Mouse (Mus musculus): ENCODE measurements around the gene Traf2.

The Traf2 gene

GRCm38 (mm10) chr2:25545996-25546810 is 537 bp downstream of the Traf2 start:
- no peak for DNase-seq (ENCODE audit: low spot score in 2 of 2)

DNA sequence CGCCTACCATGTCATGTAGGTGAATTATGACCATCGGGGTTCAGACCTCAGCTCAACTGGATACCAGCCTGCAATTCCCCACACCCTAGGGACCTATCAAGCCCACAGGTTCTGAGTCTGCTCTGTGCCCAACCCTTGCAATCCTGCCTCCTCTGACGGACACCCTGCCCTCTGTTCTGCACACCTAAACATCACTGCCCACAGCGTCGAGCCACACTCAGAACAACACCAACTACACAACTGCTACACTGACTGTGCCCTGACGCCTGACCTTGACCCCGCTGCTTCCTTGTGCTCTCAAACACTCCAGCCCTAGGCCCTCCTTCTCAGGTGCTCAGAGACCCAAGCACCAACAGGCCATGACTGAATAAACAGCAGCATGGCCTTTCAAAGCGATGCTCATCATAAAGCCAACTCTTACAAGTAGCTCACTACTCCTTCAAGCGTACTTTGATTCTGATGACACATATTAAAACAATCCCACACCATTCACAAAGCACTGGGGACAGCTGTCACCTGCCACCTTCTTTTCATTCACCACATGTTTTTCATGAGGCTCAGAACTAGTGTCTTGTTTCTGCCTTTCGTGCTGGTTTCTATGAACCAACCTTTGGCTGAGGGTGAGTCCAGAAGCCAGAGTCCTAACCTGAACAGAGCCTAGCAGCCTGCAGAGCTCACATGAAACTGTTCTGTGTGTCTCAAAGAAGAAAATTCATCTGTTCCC is 4.9 kb downstream of the Traf2 start:
- DNase-seq (ENCODE audit: low spot score in 2 of 2): no peak

DNA sequence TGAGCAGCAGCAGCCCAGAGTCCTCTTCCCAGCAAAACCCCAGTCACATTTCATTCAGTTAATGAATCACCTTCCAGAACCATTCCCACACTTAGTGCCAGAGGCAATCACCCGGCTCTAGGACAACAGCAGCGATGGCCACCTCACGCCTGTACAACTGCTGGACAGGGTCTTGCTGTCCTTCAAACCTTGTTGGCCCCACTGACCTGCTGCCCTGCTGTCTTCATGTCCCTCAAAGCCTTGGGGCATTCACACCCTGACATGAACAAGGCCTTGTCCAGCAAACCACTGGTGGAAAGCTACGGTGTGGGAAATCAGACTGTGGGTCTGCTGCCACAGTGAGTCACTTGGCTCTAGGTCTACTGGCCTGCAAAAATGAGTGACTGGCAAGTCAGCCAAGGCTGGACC is 6.2 kb downstream of the Traf2 start:
- no peak for DNase-seq (ENCODE audit: low spot score in 2 of 2)

GRCm38 (mm10) chr2:25536531-25536930 is 10.2 kb downstream of the Traf2 start:
- DNase-seq (ENCODE audit: low spot score in 2 of 2): no peak

GRCm38 (mm10) chr2:25534866-25535182 is 11.9 kb downstream of the Traf2 start:
- DNase-seq (ENCODE audit: low spot score in 2 of 2): no peak

DNA sequence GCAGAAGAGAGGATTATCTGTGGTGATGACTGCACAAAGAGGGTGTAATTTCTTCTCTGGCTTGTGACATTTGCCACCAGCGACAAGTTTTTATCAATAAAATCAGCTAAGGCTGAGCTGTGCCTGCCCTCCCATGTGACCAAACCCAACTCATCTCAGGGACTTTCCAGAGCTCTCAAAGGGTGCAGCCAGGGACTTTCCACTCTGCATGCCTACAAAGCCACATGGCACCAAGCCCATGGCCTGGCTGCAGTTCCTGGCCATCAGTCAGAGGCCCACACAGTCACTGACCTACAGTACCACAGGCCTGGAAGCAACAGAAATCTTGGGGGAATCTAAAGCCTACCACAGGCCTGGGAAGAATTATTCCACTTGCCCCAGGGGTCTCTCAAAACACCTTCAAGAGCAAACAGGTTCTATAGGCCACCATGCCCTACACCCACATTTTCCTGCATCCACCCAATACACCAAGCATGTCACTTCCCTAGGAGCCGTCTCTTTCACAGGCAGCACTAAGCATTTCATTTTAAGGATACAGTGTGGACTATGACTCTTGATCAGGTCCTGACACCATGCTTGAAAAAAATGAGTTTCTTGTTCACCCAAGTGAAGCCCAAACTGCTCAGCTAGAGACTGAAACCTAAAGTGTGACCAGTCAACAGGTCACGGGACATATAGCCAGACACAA is 12.4 kb downstream of the Traf2 start:
- no peak for DNase-seq (ENCODE audit: low spot score in 2 of 2)

- no peak for DNase-seq (ENCODE audit: low spot score in 2 of 2)
These were observed 13.0 kb downstream of the Traf2 start for GRCm38 (mm10) chr2:25533707-25534106.

DNA sequence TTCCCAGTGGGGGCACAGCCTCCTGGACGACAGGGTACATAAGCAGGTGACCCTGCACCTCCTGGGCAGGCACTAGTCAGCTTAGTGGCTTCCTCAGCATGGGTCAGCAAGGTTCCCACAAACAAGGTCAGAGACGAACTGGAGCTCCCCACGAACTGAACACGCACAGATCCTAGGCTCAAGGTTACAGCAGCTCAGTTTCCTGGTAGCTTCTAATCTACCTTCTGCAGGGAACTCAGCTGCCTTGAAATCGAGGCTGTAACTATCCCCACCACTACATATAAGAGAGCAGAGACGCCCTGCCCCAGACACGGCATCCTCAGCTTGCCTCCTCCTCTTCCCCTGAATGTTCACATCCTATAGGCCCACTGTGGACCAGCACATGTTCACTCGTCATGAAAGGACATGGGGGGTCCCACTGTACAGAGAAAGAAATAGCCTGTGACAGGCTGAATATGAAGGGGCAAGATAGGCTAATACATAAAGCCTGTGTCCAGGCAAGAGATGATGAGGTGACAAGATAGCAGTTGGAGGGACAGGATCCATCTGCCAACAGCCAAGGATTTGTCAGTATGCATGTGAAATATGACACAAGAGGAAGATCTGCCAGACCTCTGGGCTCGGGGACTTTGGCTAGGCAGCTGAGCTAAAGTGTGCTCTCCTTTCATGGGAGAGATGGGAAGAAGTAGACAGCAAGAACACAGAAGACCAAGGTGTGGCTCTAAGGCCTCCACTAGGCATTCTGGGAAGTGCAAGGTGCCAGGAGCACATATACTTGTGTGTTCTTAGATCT is 20.0 kb downstream of the Traf2 start:
- no peak for DNase-seq (ENCODE audit: low spot score in 2 of 2)

GRCm38 (mm10) chr2:25509912-25510311 is 36.8 kb downstream of the Traf2 start:
- DNase-seq (ENCODE audit: low spot score in 2 of 2): no peak

DNA sequence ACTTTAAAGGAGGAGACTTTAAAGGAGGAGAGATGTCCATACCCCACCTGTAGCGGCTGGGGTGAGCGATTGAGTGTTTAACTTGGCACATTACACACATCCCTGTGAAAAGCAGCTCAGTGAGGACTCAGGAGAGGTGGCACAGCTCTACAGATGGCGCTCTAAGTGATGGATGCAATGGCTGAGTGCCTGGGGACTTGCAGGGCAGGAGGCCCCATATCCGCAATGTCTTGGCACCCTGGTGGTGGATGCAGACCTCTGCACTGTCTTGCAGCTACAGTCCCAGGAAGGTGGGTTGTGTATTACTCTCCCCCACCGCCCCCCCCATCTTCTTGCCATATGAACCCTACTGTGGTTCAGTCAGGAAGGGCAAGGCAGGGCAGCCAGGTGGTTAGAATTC is 39.8 kb downstream of the Traf2 start:
- no peak for DNase-seq (ENCODE audit: low spot score in 2 of 2)

DNA sequence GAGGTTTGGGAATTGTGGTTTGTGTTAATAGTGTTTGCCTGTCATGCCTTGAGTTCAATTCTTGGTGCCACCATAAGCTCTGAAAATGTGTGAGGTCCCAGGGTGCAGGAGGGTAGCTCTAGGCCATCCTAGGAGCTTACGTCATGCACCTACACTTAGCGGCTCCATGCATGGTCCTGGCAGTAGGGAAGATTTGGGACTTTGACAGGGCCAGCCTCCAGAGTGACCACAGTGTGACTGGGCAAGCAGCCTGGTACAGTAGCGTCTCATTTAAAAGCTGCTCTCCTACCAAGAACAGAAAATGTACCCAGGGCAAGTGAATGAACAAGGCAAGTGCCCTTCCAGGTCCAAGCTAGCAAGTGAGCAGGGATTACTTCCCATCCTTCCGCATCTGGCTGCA is 40.9 kb downstream of the Traf2 start:
- no peak for DNase-seq (ENCODE audit: low spot score in 2 of 2)

DNA sequence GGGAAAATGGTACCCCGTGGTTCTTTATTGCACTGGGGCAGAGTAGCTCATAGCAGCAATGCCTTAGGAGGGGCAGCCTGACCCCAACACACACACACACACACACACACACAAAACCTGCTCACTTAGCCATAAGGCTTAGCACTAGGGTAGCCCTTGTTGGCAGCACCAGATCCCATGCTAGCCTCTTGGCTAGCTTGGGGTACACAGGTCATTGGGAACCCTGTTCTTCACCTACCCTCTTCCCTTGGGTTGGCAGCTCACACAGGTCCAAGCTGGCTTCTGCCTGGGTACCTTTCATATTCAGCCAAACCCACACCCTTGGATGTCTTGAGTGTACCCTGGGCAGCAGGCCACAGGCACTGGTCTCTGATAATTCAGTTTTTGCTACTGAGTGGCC is 41.7 kb downstream of the Traf2 start:
- DNase-seq (ENCODE audit: low spot score in 2 of 2): no peak

- no peak for DNase-seq (ENCODE audit: low spot score in 2 of 2)
These were observed 42.2 kb downstream of the Traf2 start for GRCm38 (mm10) chr2:25504538-25504937.

GRCm38 (mm10) chr2:25502726-25503125 is 44.0 kb downstream of the Traf2 start:
- DNase-seq (ENCODE audit: low spot score in 2 of 2): no peak

DNA sequence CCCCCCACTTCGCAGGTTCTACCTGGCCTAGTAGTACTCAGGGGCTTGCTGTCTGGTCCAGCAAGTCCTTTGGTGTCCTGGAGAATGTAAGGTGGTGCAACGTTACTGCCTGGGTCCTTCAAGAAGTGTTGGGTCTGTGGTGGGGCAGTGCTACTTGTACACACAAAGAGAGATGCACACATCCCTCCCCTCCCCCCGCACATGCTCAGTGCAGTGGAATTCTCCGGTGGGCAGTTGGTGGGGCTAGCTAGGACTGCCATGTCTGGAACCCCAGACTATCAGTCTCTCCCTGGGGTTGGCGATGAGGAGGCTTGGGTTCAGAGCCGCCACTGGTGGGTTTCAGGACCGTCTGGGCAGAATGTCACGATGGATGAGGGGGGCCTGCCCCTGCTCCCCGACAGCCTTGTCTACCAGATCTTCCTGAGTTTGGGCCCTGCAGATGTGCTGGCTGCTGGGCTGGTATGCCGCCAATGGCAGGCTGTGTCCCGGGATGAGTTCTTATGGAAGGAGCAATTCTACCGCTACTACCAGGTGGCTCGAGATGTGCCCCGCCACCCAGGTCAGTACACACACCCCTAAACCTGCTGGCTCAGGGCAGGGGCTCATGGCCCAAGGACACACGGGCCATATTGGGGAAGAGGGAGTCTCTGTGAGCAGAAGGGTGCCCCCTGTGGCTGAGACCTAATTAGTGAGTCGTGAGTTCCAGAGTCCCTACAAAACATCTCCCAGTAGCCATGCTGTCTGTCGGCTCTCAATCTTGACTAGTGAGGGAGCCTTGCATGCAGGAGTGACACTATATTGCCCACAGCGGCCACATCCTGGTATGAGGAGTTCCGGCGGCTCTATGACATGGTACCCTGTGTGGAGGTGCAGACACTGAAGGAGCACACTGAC is 44.9 kb downstream of the Traf2 start, which contains the start of gene C8g:
Gene C8g, minus strand, starts transcription at position 127 of the 894 bp plus-strand sequence.
- no peak for DNase-seq (ENCODE audit: low spot score in 2 of 2)

- DNase-seq (ENCODE audit: low spot score in 2 of 2): peak; percentile 75 to 76
These were observed 45.9 kb downstream of the Traf2 start, which contains the start of gene Fbxw5 for GRCm38 (mm10) chr2:25500576-25501405. TSS of gene Fbxw5 (plus strand) at chr2:25500750.

DNA sequence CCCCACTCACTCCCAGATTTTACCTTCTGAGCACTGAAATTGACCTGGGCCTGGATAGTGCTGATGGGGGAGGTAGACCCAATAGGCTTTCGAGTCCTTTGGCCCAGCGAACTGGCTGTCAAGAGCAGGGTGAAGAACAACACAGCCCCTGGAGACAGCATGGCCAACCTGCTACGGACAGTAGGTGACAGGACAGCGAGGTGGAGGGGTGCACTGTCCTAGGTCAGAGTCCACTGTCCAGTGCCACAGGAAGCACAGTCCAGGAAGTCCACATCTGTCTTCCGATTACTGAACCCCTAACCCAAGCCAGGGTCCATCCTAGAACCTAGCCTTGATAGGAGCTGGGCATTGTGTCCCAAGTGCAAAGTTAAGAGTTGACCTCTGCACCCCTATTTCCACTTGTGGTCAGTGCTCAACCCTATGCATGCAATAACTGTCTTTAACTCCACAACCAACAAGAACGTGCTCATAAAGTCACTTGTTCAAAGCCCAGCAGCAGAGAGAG is 46.6 kb downstream of the Traf2 start:
- no peak for DNase-seq (ENCODE audit: low spot score in 2 of 2)

DNA sequence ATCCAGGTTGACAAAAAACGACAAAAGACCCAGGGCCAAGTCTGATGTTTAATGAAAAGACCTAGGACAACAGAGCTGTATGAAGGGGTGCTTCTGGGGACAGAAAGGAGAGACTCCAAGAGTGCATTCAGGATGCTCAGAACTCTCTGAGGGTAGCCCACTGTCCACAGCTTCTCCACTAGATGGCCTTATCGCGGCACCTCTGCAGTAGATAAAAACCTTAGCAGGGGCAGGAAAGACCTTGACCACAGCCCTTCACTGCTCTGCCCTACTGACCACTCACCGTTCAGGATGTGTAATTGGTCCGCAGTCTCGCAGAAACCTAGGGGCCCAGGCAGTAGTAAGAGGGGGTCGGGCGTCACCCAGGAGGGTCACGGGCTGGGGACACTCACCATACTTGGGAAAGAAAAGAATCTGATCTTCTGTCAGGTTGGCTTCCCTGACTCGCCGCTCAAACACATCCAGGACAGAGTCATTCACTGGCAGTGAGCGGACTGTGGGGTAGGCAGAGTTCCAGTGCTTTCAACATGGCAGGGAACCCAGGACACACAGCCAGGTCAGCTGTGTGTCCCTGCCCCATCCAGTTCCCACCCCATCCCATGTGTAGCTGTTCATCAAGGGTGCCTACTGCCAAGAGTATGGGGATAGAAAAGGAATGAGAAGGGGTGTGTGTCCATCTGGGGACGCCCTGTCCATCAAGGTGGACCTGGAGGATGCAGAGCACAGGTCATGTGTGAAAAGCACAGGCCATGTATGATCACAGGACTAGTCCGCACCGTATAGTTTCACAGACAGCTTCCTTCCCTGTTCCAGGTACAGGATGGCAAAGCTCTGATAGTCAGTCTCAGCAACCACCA is 47.9 kb downstream of the Traf2 start:
- DNase-seq (ENCODE audit: low spot score in 2 of 2): no peak

Measured in frontal cortex, postnatal 36 days (tissue).